Mouse (Mus musculus): ENCODE results near the gene Gyg. TPM values are rescaled to one million over a fixed set of nuclear protein-coding genes. Genes with fewer than 3 reads are reported as not detected.

The Gyg gene
- polyA plus RNA-seq, 1 experiment from 2014 or later = 27.0 TPM

- no peak overlapping the region for H3K9ac ChIP-seq
- H3K4me3 ChIP-seq = no peak overlapping the region
- H3K27ac ChIP-seq = no peak overlapping the region
- 0 out of 2 replicates have a peak, but pooled peaks cover 2% of the 10 kb centered on the region for H3K36me3 ChIP-seq
- ATAC-seq (ENCODE audit: low FRiP score, low read depth) = no peak
- WGBS = 30% methylated on average over 2 of the region's 2 CpGs
- no peaks in the 10 kb centered on the region for H3K9me3 ChIP-seq
- H3K4me2 ChIP-seq (replicated peaks) = no peak overlapping the region
- no peaks in the 10 kb centered on the region for H3K27me3 ChIP-seq (replicated peaks)
- H3K4me1 ChIP-seq = no peaks in the 10 kb centered on the region
Observed at GRCm38 (mm10) chr3:20144401-20144800, 10.7 kb downstream of the Gyg start.

GRCm38 (mm10) chr3:20143726-20144125 lies 11.4 kb downstream of the Gyg start:
- Histone ChIP-seq H3K4me2 (replicated peaks) (no peak overlapping the region), H3K27ac (no peak overlapping the region), H3K36me3 (0 out of 2 replicates have a peak, but pooled peaks cover 2% of the 10 kb centered on the region), H3K4me3 (no peak overlapping the region), H3K9me3 (no peaks in the 10 kb centered on the region), H3K27me3 (replicated peaks) (no peaks in the 10 kb centered on the region), H3K4me1 (no peaks in the 10 kb centered on the region), H3K9ac (no peak overlapping the region)
- WGBS = 88% methylated on average over 3 of the region's 3 CpGs
- no peak for ATAC-seq (ENCODE audit: low FRiP score, low read depth)

GRCm38 (mm10) chr3:20142576-20142975 lies 12.5 kb downstream of the Gyg start:
- WGBS = 64% methylated on average over 3 of the region's 3 CpGs
- H3K4me1 ChIP-seq = no peaks in the 10 kb centered on the region
- no peak overlapping the region for H3K27ac ChIP-seq

GRCm38 (mm10) chr3:20142101-20142500 lies 13.0 kb downstream of the Gyg start:
- Histone ChIP-seq H3K4me3 (no peak overlapping the region), H3K27ac (no peak overlapping the region), H3K27me3 (replicated peaks) (no peaks in the 10 kb centered on the region), H3K4me1 (no peaks in the 10 kb centered on the region), H3K4me2 (replicated peaks) (no peak overlapping the region), H3K9me3 (no peaks in the 10 kb centered on the region), H3K36me3 (no peaks in the 10 kb centered on the region), H3K9ac (no peak overlapping the region)
- ATAC-seq (ENCODE audit: low FRiP score, low read depth) = no peak
- WGBS = 84% methylated on average over 2 of the region's 2 CpGs

More at GRCm38 (mm10) chr3:20142576-20142975, 12.5 kb downstream of the Gyg start:
- no peak overlapping the region for H3K4me2 ChIP-seq (replicated peaks)
- H3K9me3 ChIP-seq = no peaks in the 10 kb centered on the region
- no peak overlapping the region for H3K9ac ChIP-seq
- ATAC-seq (ENCODE audit: low FRiP score, low read depth) = no peak
- no peaks in the 10 kb centered on the region for H3K36me3 ChIP-seq
- no peaks in the 10 kb centered on the region for H3K27me3 ChIP-seq (replicated peaks)
- no peak overlapping the region for H3K4me3 ChIP-seq

GRCm38 (mm10) chr3:20141679-20142078 lies 13.4 kb downstream of the Gyg start:
- Histone ChIP-seq H3K9me3 (no peaks in the 10 kb centered on the region), H3K27me3 (replicated peaks) (no peaks in the 10 kb centered on the region), H3K27ac (no peak overlapping the region), H3K36me3 (no peaks in the 10 kb centered on the region), H3K9ac (no peak overlapping the region), H3K4me2 (replicated peaks) (no peak overlapping the region), H3K4me3 (no peak overlapping the region), H3K4me1 (no peaks in the 10 kb centered on the region)
- ATAC-seq (ENCODE audit: low FRiP score, low read depth) = no peak
- WGBS = 18% methylated on average over 1 of the region's 1 CpGs

- H3K4me2 ChIP-seq (replicated peaks) = no peak overlapping the region
- no peaks in the 10 kb centered on the region for H3K4me1 ChIP-seq
- no peak overlapping the region for H3K4me3 ChIP-seq
- H3K36me3 ChIP-seq = no peaks in the 10 kb centered on the region
- no peak for ATAC-seq (ENCODE audit: low FRiP score, low read depth)
- H3K27ac ChIP-seq = no peak overlapping the region
- H3K9me3 ChIP-seq = no peaks in the 10 kb centered on the region
- no peaks in the 10 kb centered on the region for H3K27me3 ChIP-seq (replicated peaks)
- H3K9ac ChIP-seq = no peak overlapping the region
Observed at GRCm38 (mm10) chr3:20141240-20141639, 13.9 kb downstream of the Gyg start.

- WGBS = 91% methylated on average over 9 of the region's 9 CpGs
- Histone ChIP-seq H3K9me3 (no peaks in the 10 kb centered on the region), H3K4me2 (replicated peaks) (no peak overlapping the region), H3K36me3 (no peaks in the 10 kb centered on the region), H3K4me3 (no peak overlapping the region), H3K9ac (no peak overlapping the region), H3K27me3 (replicated peaks) (no peaks in the 10 kb centered on the region), H3K4me1 (no peaks in the 10 kb centered on the region), H3K27ac (no peak overlapping the region)
- no peak for ATAC-seq (ENCODE audit: low FRiP score, low read depth)
Observed at GRCm38 (mm10) chr3:20136868-20137581, 18.1 kb downstream of the Gyg start.

- WGBS = 67% methylated on average over 3 of the region's 3 CpGs
- no peak for ATAC-seq (ENCODE audit: low FRiP score, low read depth)
- Histone ChIP-seq H3K4me2 (replicated peaks) (no peak overlapping the region), H3K27me3 (replicated peaks) (no peaks in the 10 kb centered on the region), H3K27ac (no peak overlapping the region), H3K9ac (no peak overlapping the region), H3K4me1 (no peaks in the 10 kb centered on the region), H3K9me3 (no peaks in the 10 kb centered on the region), H3K4me3 (no peak overlapping the region), H3K36me3 (no peaks in the 10 kb centered on the region)
Observed at GRCm38 (mm10) chr3:20134545-20134944, 20.6 kb downstream of the Gyg start.

- H3K4me3 ChIP-seq = no peak overlapping the region
- 86% methylated on average over 1 of the region's 1 CpGs for WGBS
Observed at GRCm38 (mm10) chr3:20133745-20134144, 21.4 kb downstream of the Gyg start.

GRCm38 (mm10) chr3:20132731-20133130 lies 22.4 kb downstream of the Gyg start:
- H3K36me3 ChIP-seq = no peaks in the 10 kb centered on the region
- H3K9me3 ChIP-seq = no peaks in the 10 kb centered on the region
- no peak overlapping the region for H3K4me2 ChIP-seq (replicated peaks)
- H3K27ac ChIP-seq = no peak overlapping the region
- H3K27me3 ChIP-seq (replicated peaks) = no peaks in the 10 kb centered on the region
- no peak overlapping the region for H3K4me3 ChIP-seq
- 89% methylated on average over 1 of the region's 1 CpGs for WGBS
- H3K9ac ChIP-seq = no peak overlapping the region
- H3K4me1 ChIP-seq = no peaks in the 10 kb centered on the region
- ATAC-seq (ENCODE audit: low FRiP score, low read depth) = no peak

More at GRCm38 (mm10) chr3:20133745-20134144, 21.4 kb downstream of the Gyg start:
- Histone ChIP-seq H3K9me3 (no peaks in the 10 kb centered on the region), H3K4me1 (no peaks in the 10 kb centered on the region), H3K4me2 (replicated peaks) (no peak overlapping the region), H3K36me3 (no peaks in the 10 kb centered on the region), H3K27ac (no peak overlapping the region), H3K27me3 (replicated peaks) (no peaks in the 10 kb centered on the region), H3K9ac (no peak overlapping the region)
- no peak for ATAC-seq (ENCODE audit: low FRiP score, low read depth)

GRCm38 (mm10) chr3:20131350-20131720 lies 23.8 kb downstream of the Gyg start:
- H3K9ac ChIP-seq = no peak overlapping the region
- no peak for ATAC-seq (ENCODE audit: low FRiP score, low read depth)
- 93% methylated on average over 2 of the region's 2 CpGs for WGBS
- no peaks in the 10 kb centered on the region for H3K4me1 ChIP-seq
- H3K27ac ChIP-seq = no peak overlapping the region
- H3K27me3 ChIP-seq (replicated peaks) = no peaks in the 10 kb centered on the region
- no peaks in the 10 kb centered on the region for H3K9me3 ChIP-seq
- no peak overlapping the region for H3K4me2 ChIP-seq (replicated peaks)
- no peak overlapping the region for H3K4me3 ChIP-seq
- H3K36me3 ChIP-seq = no peaks in the 10 kb centered on the region

GRCm38 (mm10) chr3:20130456-20131349 lies 24.4 kb downstream of the Gyg start:
- H3K36me3 ChIP-seq = no peaks in the 10 kb centered on the region
- H3K9ac ChIP-seq = no peak overlapping the region
- ATAC-seq (ENCODE audit: low FRiP score, low read depth) = no peak
- no peak overlapping the region for H3K4me3 ChIP-seq
- H3K27me3 ChIP-seq (replicated peaks) = no peaks in the 10 kb centered on the region
- H3K4me2 ChIP-seq (replicated peaks) = no peak overlapping the region
- no peaks in the 10 kb centered on the region for H3K9me3 ChIP-seq
- no peak overlapping the region for H3K27ac ChIP-seq
- no peaks in the 10 kb centered on the region for H3K4me1 ChIP-seq
- 91% methylated on average over 8 of the region's 8 CpGs for WGBS
